Mouse (Mus musculus): ENCODE measurements at regions not wholly inside any gene's neighbourhood (a gene's known extent, or its start where the extent isn't known, plus 50 kb on each side); places are given as distances from the start of the nearest gene placed in this dataset.

DNA sequence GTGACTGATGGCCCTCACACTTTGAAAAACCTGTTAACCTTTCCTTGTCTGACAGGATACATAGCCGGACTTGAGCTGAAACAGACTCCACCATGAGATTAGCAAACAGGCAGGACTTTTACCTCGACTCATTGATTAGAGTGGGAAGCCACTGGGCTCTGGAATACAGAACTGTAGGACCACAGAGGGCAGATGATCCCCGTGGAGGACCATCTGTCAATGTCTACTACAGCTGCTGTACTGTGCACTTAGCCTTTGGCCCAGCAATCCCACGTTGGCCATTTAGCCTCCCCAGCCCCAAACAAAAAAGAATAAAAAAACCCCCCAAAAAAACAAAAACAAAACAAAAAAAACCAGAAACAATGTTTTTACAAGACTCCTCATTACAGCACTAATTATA is 103.9 kb upstream of the Dazl start:
- TF ChIP-seq CTCF (IDR thresholded peaks at IDR 0.05; ENCODE audit: low read depth) (no peak), EP300 (IDR thresholded peaks at IDR 0.05; ENCODE audit: low read depth) (no peak)

Data from liver, postnatal 0 days (tissue).